Mouse (Mus musculus) stomach, embryonic 15.5 days (tissue): ENCODE measurements around the gene Ap1b1. TPM values are rescaled to one million over a fixed set of nuclear protein-coding genes. Genes with fewer than 3 reads are reported as not detected.
A peak's percentile ranks its signal among the peaks of the same experiment; 100 is the strongest.

ENCODE experiments used
- ATAC-seq: fragments of 200-750 bp; cut with Nextera tagmentation; 2 replicates; pipeline ENCODE4 v1.8.0; 2017; ENCODE audit warnings: low read depth, moderate number of reproducible peaks, moderate TSS enrichment; ENCODE audit not compliant: insufficient read depth, low FRiP score
- H3K27ac ChIP-seq: fragments of 300-500 bp; sonication (generic); 2 replicates; pipeline ENCODE4 v1.5.1; 2015; ENCODE audit warnings: mild to moderate bottlenecking, inconsistent platforms
- H3K27me3 ChIP-seq: fragments of 300-500 bp; sonication (generic); replicated peaks from 2 replicates; pipeline ENCODE4 v1.6.1; 2015; ENCODE audit warnings: inconsistent platforms
- H3K36me3 ChIP-seq: fragments of 300-500 bp; sonication (generic); 2 replicates; pipeline ENCODE4 v1.6.1; 2015; ENCODE audit warnings: inconsistent platforms
- H3K4me1 ChIP-seq: fragments of 300-500 bp; sonication (generic); 2 replicates; pipeline ENCODE4 v1.6.1; 2015; ENCODE audit warnings: inconsistent platforms
- H3K4me2 ChIP-seq: fragments of 300-500 bp; sonication (generic); 2 replicates; pipeline ENCODE4 v1.6.1; 2015; ENCODE audit warnings: mild to moderate bottlenecking, inconsistent platforms
- H3K4me3 ChIP-seq: fragments of 300-500 bp; sonication (generic); replicated peaks from 2 replicates; pipeline ENCODE4 v1.5.1; 2015; ENCODE audit warnings: inconsistent platforms
- H3K9ac ChIP-seq: fragments of 300-500 bp; sonication (generic); 2 replicates; pipeline ENCODE4 v1.6.1; 2015; ENCODE audit warnings: inconsistent platforms
- H3K9me3 ChIP-seq: fragments of 300-500 bp; sonication (generic); 2 replicates; pipeline ENCODE4 v1.6.1; 2016; ENCODE audit warnings: inconsistent platforms
- WGBS: fragments of 180-500 bp; shearing (Covaris S2); methylation state at CpG from one replicate; pipeline ENCODE4 v1.1.7; 2015; 5-methylcytosine and 5-hydroxymethylcytosine counted together
- polyA plus RNA-seq: library from polyadenylated mRNA; unstranded; fragments of >200 nt; fragmentation: Nextera tagmentation; extraction: Ambion mirVana; gene quantifications from 2 replicates; pipeline ENCODE4 v1.2.1, GENCODE M21; 2015

Ap1b1 gene
- polyA plus RNA-seq, 1 experiment from 2014 or later, result 57.5 TPM

- no peak overlapping the region for H3K4me3 ChIP-seq
- no peaks in the 10 kb centered on the region for H3K4me1 ChIP-seq
- no peak overlapping the region for H3K27ac ChIP-seq
- 71% methylated on average over 18 of the region's 18 CpGs for WGBS
- H3K27me3 ChIP-seq, result no peaks in the 10 kb centered on the region
- H3K36me3 ChIP-seq, result peaks cover 12% of the 10 kb centered on the region; the same call in 1 of the 2 replicates
- no peaks in the 10 kb centered on the region for H3K9me3 ChIP-seq
- no peak overlapping the region for H3K4me2 ChIP-seq
- no peak overlapping the region for H3K9ac ChIP-seq
- ATAC-seq, result no peak
Observed at GRCm38 (mm10) chr11:5041144-5041780, 54.6 kb downstream of the Ap1b1 start.

GRCm38 (mm10) chr11:5042645-5043381, 56.2 kb downstream of the Ap1b1 start:
- Histone ChIP-seq H3K4me2 (no peak overlapping the region), H3K9ac (no peak overlapping the region), H3K4me1 (no peaks in the 10 kb centered on the region), H3K27me3 (no peaks in the 10 kb centered on the region), H3K36me3 (peaks cover 6% of the 10 kb centered on the region; the same call in 1 of the 2 replicates), H3K9me3 (no peaks in the 10 kb centered on the region), H3K27ac (no peak overlapping the region), H3K4me3 (no peak overlapping the region)
- 85% methylated on average over 8 of the region's 8 CpGs for WGBS
- ATAC-seq, result no peak

- Histone ChIP-seq H3K4me2 (no peak overlapping the region), H3K27ac (no peak overlapping the region), H3K36me3 (no peaks in the 10 kb centered on the region), H3K9me3 (no peaks in the 10 kb centered on the region), H3K9ac (no peak overlapping the region), H3K4me3 (no peak overlapping the region), H3K4me1 (no peaks in the 10 kb centered on the region), H3K27me3 (no peaks in the 10 kb centered on the region)
- 46% methylated on average over 12 of the region's 12 CpGs for WGBS
- 0 out of 2 replicates have a peak, but pooled peaks have one; percentile 35 for ATAC-seq
Observed at GRCm38 (mm10) chr11:5046321-5046926, 59.8 kb downstream of the Ap1b1 start.

GRCm38 (mm10) chr11:5051629-5052028, 65.0 kb downstream of the Ap1b1 start:
- Histone ChIP-seq H3K36me3 (no peaks in the 10 kb centered on the region), H3K27me3 (peaks cover 10% of the 10 kb centered on the region), H3K4me3 (no peak overlapping the region), H3K4me2 (no peak overlapping the region), H3K9me3 (no peaks in the 10 kb centered on the region), H3K4me1 (peaks cover 8% of the 10 kb centered on the region; the same call in 1 of the 2 replicates), H3K27ac (no peak overlapping the region), H3K9ac (no peak overlapping the region)
- 85% methylated on average over 10 of the region's 10 CpGs for WGBS
- ATAC-seq, result no peak

- Histone ChIP-seq H3K36me3 (no peaks in the 10 kb centered on the region), H3K9me3 (no peaks in the 10 kb centered on the region), H3K9ac (no peak overlapping the region), H3K4me3 (no peak overlapping the region), H3K27ac (no peak overlapping the region), H3K27me3 (peaks cover 17% of the 10 kb centered on the region), H3K4me2 (no peak overlapping the region), H3K4me1 (peaks cover 11% of the 10 kb centered on the region; the same call in 1 of the 2 replicates)
- no peak for ATAC-seq
- WGBS, result 68% methylated on average over 10 of the region's 10 CpGs
Observed at GRCm38 (mm10) chr11:5052200-5052854, 65.7 kb downstream of the Ap1b1 start.

- Histone ChIP-seq H3K27me3 (peaks cover 33% of the 10 kb centered on the region), H3K36me3 (no peaks in the 10 kb centered on the region), H3K9ac (no peak overlapping the region), H3K9me3 (no peaks in the 10 kb centered on the region), H3K27ac (no peak overlapping the region), H3K4me1 (peaks cover 24% of the 10 kb centered on the region), H3K4me3 (no peak overlapping the region), H3K4me2 (no peak overlapping the region)
- 78% methylated on average over 14 of the region's 14 CpGs for WGBS
- no peak for ATAC-seq
Observed at GRCm38 (mm10) chr11:5054151-5054550, 67.5 kb downstream of the Ap1b1 start.

GRCm38 (mm10) chr11:5054874-5055273, 68.2 kb downstream of the Ap1b1 start:
- no peak overlapping the region for H3K9ac ChIP-seq
- WGBS, result 52% methylated on average over 6 of the region's 6 CpGs
- no peak overlapping the region for H3K27ac ChIP-seq
- H3K27me3 ChIP-seq, result peaks cover 40% of the 10 kb centered on the region
- peaks cover 30% of the 10 kb centered on the region for H3K4me1 ChIP-seq
- H3K4me3 ChIP-seq, result no peak overlapping the region
- no peaks in the 10 kb centered on the region for H3K9me3 ChIP-seq
- H3K36me3 ChIP-seq, result no peaks in the 10 kb centered on the region
- no peak for ATAC-seq
- H3K4me2 ChIP-seq, result no peak overlapping the region

- H3K4me3 ChIP-seq, result no peak overlapping the region
- H3K9me3 ChIP-seq, result no peaks in the 10 kb centered on the region
- H3K4me1 ChIP-seq, result peaks cover 36% of the 10 kb centered on the region
- no peak overlapping the region for H3K4me2 ChIP-seq
- H3K27me3 ChIP-seq, result peaks cover 54% of the 10 kb centered on the region
- 47% methylated on average over 23 of the region's 23 CpGs for WGBS
- no peaks in the 10 kb centered on the region for H3K36me3 ChIP-seq
- no peak overlapping the region for H3K27ac ChIP-seq
- no peak overlapping the region for H3K9ac ChIP-seq
- ATAC-seq, result no peak
Observed at GRCm38 (mm10) chr11:5055945-5056938, 69.6 kb downstream of the Ap1b1 start.

GRCm38 (mm10) chr11:5057064-5057463, 70.4 kb downstream of the Ap1b1 start:
- Histone ChIP-seq H3K9me3 (no peaks in the 10 kb centered on the region), H3K4me3 (no peak overlapping the region), H3K9ac (no peak overlapping the region), H3K36me3 (no peaks in the 10 kb centered on the region), H3K4me1 (peaks cover 43% of the 10 kb centered on the region), H3K27me3 (peaks cover 58% of the 10 kb centered on the region), H3K27ac (no peak overlapping the region), H3K4me2 (no peak overlapping the region)
- WGBS, result 62% methylated on average over 8 of the region's 8 CpGs
- ATAC-seq, result no peak

GRCm38 (mm10) chr11:5057541-5057855, 70.9 kb downstream of the Ap1b1 start:
- Histone ChIP-seq H3K9me3 (no peaks in the 10 kb centered on the region), H3K4me1 (peaks cover 48% of the 10 kb centered on the region), H3K9ac (0 out of 2 replicates have a peak overlapping the region, but pooled peaks have one; percentile 13), H3K4me3 (peak overlapping the region; percentile 48), H3K4me2 (peak overlapping the region; percentile 98), H3K27me3 (peaks cover 58% of the 10 kb centered on the region), H3K36me3 (no peaks in the 10 kb centered on the region), H3K27ac (no peak overlapping the region)
- WGBS, result 34% methylated on average over 8 of the region's 8 CpGs
- ATAC-seq, result no peak
